Mouse (Mus musculus) neural tube, embryonic 14.5 days (tissue): Measurements from ENCODE around the gene Hsf4. TPM values are rescaled to one million over a fixed set of nuclear protein-coding genes. Genes with fewer than 3 reads are reported as not detected.
"Not testable (repeated sequence)": the region's sequence is repeated elsewhere in the genome, so short reads cannot be mapped to it uniquely, and the experiment has no call there.

Experiments used
- ATAC-seq: fragments of 200-750 bp; cut with Nextera tagmentation; 2 replicates; pipeline ENCODE4 v1.8.0; 2017; ENCODE audit warnings: low read depth, mild to moderate bottlenecking, moderate TSS enrichment, moderate library complexity
- H3K27ac ChIP-seq: fragments of 300-500 bp; sonication (generic); 2 replicates; pipeline ENCODE4 v1.5.1; 2014; ENCODE audit warnings: low read depth, mild to moderate bottlenecking, control low read depth, low read length, moderate library complexity, mixed read lengths
- H3K27me3 ChIP-seq: fragments of 300-500 bp; sonication (generic); 2 replicates; pipeline ENCODE4 v1.6.1; 2014; ENCODE audit warnings: low read length; ENCODE audit not compliant: control insufficient read depth, insufficient read depth
- H3K36me3 ChIP-seq: fragments of 300-500 bp; sonication (generic); 2 replicates; pipeline ENCODE4 v1.6.1; 2014; ENCODE audit warnings: low read length, mixed read lengths; ENCODE audit not compliant: control insufficient read depth, insufficient read depth
- H3K4me1 ChIP-seq: fragments of 300-500 bp; sonication (generic); 2 replicates; pipeline ENCODE4 v1.6.1; 2014; ENCODE audit warnings: low read length; ENCODE audit not compliant: control insufficient read depth, insufficient read depth
- H3K4me2 ChIP-seq: fragments of 300-500 bp; sonication (generic); 2 replicates; pipeline ENCODE4 v1.6.1; 2014; ENCODE audit warnings: mild to moderate bottlenecking, low read depth, low read length, control low read depth
- H3K4me3 ChIP-seq: fragments of 300-500 bp; sonication (generic); 2 replicates; pipeline ENCODE4 v1.5.1; 2014; ENCODE audit warnings: low read depth, low read length, control low read depth, mixed read lengths
- H3K9ac ChIP-seq: fragments of 300-500 bp; sonication (generic); replicated peaks from 2 replicates; pipeline ENCODE4 v1.6.1; 2014; ENCODE audit warnings: low read depth, mild to moderate bottlenecking, control low read depth, low read length, mixed read lengths
- H3K9me3 ChIP-seq: fragments of 300-500 bp; sonication (generic); 2 replicates; pipeline ENCODE4 v1.6.1; 2016; ENCODE audit warnings: low read length; ENCODE audit not compliant: control insufficient read depth
- WGBS: fragments of 180-500 bp; shearing (Covaris S2); extraction: QIAGEN DNeasy Blood & Tissue Kit; methylation state at CpG from one replicate; pipeline ENCODE4 v1.1.7; 2014; 5-methylcytosine and 5-hydroxymethylcytosine counted together
- polyA plus RNA-seq: library from polyadenylated mRNA; unstranded; fragments of >200 nt; fragmentation: Nextera tagmentation; extraction: Ambion mirVana; gene quantifications from 2 replicates; pipeline ENCODE4 v1.2.1, GENCODE M21; 2014

Hsf4 gene
- polyA plus RNA-seq, 1 experiment from 2014 or later: 0.66 TPM

- peak overlapping the region; percentile 44 for H3K9ac ChIP-seq
- peaks cover 10% of the 10 kb centered on the region; the same call in 1 of the 2 replicates for H3K36me3 ChIP-seq
- peak overlapping the region; percentile 38 for H3K4me3 ChIP-seq
- no peaks in the 10 kb centered on the region for H3K27me3 ChIP-seq
- peak overlapping the region; percentile 82 for H3K27ac ChIP-seq
- H3K4me1 ChIP-seq: peaks cover 23% of the 10 kb centered on the region
- H3K4me2 ChIP-seq: peak overlapping the region; percentile 78
- WGBS: under 1% methylated on average over 53 of the region's 53 CpGs
- peak; percentile 93 for ATAC-seq
- no peaks in the 10 kb centered on the region for H3K9me3 ChIP-seq
These were observed 19.5 kb downstream of the Hsf4 start for GRCm38 (mm10) chr8:105288958-105289732.

DNA sequence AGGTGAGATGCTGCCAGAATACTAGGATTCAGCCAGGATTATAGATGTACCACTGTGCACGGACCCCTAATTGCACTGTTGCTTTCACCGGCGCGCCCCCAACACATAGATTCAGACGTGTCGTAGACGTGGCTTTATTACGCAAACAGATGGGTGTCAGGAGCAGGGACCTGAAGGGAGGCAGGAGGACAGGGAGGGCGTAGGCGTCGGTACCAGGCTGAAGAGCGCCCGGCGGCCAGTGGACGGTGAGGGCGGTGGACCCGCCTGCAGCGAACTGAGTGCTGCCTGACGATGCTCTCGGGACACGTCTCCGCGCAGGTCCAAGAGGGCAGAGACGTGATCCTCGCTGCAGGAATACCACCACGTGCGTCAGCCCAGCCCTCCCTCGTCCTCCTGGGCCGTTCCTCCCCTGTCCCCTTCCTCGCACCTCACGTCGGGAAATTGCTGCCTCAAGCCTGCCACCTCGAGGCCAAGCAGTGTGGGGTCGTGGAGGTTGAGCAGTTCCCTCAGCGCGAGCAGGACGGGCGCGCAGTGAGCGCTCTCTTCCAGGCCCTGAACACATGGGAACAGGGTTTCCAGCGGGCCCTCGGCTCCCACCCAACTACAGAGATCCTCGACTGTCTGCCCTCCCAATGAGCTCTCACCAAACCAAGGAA lies 20.3 kb downstream of the Hsf4 start, which contains the start of gene 4931428F04Rik:
TSS of gene 4931428F04Rik (minus strand) at position 60 of the 656 bp plus-strand sequence.
- H3K9me3 ChIP-seq: no peaks in the 10 kb centered on the region
- H3K4me1 ChIP-seq: peaks cover 23% of the 10 kb centered on the region
- H3K9ac ChIP-seq: peak within 1 kb of the TSS; percentile 44
- peak; percentile 23 for ATAC-seq
- peaks cover 5% of the 10 kb centered on the region; the same call in 1 of the 2 replicates for H3K36me3 ChIP-seq
- 2% methylated on average over 42 of the region's 43 CpGs for whole genome bisulfite sequencing
- peak within 1 kb of the TSS; percentile 82 for H3K27ac ChIP-seq
- H3K4me2 ChIP-seq: peak within 1 kb of the TSS; percentile 78
- H3K27me3 ChIP-seq: no peaks in the 10 kb centered on the region
- peak within 1 kb of the TSS; percentile 38 for H3K4me3 ChIP-seq

DNA sequence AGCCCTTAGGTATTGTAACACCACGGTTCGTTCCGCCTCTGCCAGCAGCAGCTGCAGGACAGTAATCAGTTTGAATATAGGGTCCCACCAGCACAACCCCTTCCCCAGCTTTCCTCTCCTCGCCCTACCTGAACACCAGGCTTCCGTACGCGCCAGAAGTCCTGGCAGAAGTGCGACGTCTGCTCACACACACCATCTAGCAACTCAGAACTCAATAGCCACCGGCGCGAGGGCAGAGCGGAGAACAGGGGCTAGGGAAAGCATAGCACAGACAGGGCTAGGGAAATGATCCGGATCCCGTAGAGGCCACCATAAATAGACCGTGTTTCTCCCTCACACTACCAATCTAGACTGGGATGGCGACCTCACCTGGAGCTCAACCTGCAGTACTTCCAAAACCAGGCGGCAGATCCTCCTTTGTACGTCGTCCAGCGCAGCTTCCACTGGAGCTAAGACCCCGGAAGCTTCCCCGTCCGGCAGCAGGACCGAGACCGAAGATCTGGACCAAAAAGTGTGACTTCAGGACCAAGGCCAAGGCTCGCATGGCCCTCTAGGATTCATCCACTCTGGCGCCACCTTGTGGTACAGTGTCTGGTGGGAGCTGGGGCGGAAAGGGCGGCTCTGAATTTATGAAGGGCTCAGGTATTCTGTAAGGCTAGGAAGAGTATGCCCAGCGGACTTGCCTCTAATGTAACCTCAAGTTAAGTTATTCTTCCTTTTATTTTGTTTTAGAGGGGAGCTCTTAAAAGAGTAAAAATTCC lies 21.1 kb downstream of the Hsf4 start:
- peak overlapping the region; percentile 38; the same call in 1 of the 2 replicates for H3K4me3 ChIP-seq
- H3K4me2 ChIP-seq: peak overlapping the region; percentile 78
- H3K27ac ChIP-seq: no peak overlapping the region
- H3K9ac ChIP-seq: no peak overlapping the region
- H3K9me3 ChIP-seq: no peaks in the 10 kb centered on the region
- WGBS: 7% methylated on average over 31 of the region's 31 CpGs
- ATAC-seq: no peak
- peaks cover 23% of the 10 kb centered on the region for H3K4me1 ChIP-seq
- no peaks in the 10 kb centered on the region for H3K36me3 ChIP-seq
- no peaks in the 10 kb centered on the region for H3K27me3 ChIP-seq

DNA sequence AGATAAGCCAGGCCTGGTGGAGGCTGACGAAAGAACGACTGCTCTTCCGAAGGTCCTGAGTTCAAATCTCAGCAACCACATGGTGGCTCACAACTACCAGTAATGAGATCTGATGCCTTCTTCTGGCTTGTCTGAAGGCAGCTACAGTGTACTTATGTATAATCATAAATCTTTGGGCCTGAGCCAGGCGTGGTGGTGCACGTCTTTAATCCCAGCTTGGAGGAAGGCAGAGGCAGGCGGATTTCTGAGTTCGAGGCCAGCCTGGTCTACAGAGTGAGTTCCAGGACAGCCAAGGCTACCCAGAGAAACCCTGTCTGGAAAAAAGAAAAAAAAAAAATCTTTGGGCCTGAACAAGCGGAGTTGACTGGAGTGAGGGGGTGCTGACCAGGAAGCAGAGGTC lies 21.8 kb downstream of the Hsf4 start:
- not testable (repeated sequence) for H3K27me3 ChIP-seq, H3K9me3 ChIP-seq, H3K4me3 ChIP-seq, H3K4me2 ChIP-seq, H3K27ac ChIP-seq, H3K9ac ChIP-seq, ATAC-seq, H3K36me3 ChIP-seq
- peaks cover 23% of the 10 kb centered on the region for H3K4me1 ChIP-seq
- WGBS: 85% methylated on average over 8 of the region's 8 CpGs

DNA sequence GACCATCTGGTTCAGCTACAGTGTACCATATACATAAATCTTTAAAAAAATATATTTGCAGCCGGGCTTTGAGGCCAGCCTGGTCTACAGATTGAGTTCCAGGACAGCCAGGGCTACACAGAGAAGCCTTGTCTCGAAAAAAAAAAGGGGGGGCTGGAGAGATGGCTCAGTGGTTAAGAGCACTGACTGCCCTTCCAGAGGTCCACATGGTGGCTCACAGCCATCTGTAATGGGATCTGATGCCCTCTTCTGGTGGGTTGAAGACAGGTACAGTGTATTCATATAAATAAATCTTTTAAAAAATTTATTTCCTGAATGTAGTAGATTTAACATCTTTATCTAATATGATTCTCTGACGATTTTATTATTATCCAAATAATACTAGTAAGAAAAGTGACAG lies 22.2 kb downstream of the Hsf4 start:
- 75% methylated on average over 3 of the region's 3 CpGs for WGBS
- not testable (repeated sequence) for H3K4me2 ChIP-seq, H3K27me3 ChIP-seq, H3K36me3 ChIP-seq, ATAC-seq, H3K9me3 ChIP-seq, H3K9ac ChIP-seq, H3K4me3 ChIP-seq, H3K27ac ChIP-seq
- H3K4me1 ChIP-seq: peaks cover 21% of the 10 kb centered on the region

- WGBS: 88% methylated on average over 7 of the region's 7 CpGs
- Histone ChIP-seq H3K9ac (no peak overlapping the region), H3K9me3 (no peaks in the 10 kb centered on the region), H3K36me3 (no peaks in the 10 kb centered on the region), H3K27ac (no peak overlapping the region), H3K4me1 (peaks cover 14% of the 10 kb centered on the region), H3K27me3 (no peaks in the 10 kb centered on the region), H3K4me2 (no peak overlapping the region), H3K4me3 (no peak overlapping the region)
- no peak for ATAC-seq
These were observed 22.9 kb downstream of the Hsf4 start for GRCm38 (mm10) chr8:105292471-105292870.

GRCm38 (mm10) chr8:105293405-105293804 lies 23.8 kb downstream of the Hsf4 start:
- H3K4me3 ChIP-seq: no peak overlapping the region
- H3K9ac ChIP-seq: no peak overlapping the region
- H3K36me3 ChIP-seq: no peaks in the 10 kb centered on the region
- no peaks in the 10 kb centered on the region for H3K27me3 ChIP-seq
- no peak overlapping the region for H3K27ac ChIP-seq
- 76% methylated on average over 19 of the region's 19 CpGs for WGBS
- ATAC-seq: no peak
- H3K4me1 ChIP-seq: peaks cover 17% of the 10 kb centered on the region
- no peak overlapping the region for H3K4me2 ChIP-seq
- H3K9me3 ChIP-seq: no peaks in the 10 kb centered on the region

DNA sequence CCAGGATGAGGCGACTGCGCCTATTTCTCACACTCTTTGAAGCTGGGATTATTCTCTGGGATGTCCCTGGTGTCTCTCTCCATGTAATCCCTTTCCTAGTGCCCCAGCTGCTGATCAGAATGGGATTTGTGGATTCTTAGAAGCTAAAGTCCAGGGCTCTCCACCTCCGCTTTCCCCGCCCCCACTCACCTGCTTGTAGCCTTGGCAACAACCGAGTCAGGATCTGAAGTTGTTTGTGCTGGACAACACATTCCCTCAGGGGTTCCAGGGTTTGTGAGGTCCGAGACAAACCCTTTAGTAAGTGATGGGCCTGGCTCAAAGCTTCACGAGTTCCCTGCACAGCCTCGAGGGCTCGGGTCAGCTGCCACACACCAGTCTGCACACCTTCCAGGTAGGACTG lies 25.2 kb downstream of the Hsf4 start:
- Histone ChIP-seq H3K27me3 (no peaks in the 10 kb centered on the region), H3K27ac (no peak overlapping the region), H3K4me2 (peak overlapping the region; percentile 27; the same call in 1 of the 2 replicates), H3K4me1 (peaks cover 22% of the 10 kb centered on the region), H3K36me3 (peaks cover 2% of the 10 kb centered on the region; the same call in 1 of the 2 replicates), H3K9me3 (no peaks in the 10 kb centered on the region), H3K4me3 (no peak overlapping the region), H3K9ac (no peak overlapping the region)
- no peak for ATAC-seq
- 76% methylated on average over 9 of the region's 9 CpGs for WGBS
